Mouse (Mus musculus) liver, postnatal 0 days (tissue): ENCODE results near the gene Per1.

Experiments used
- CTCF ChIP-seq: sonication (generic); IDR thresholded peaks from 2 replicates; pipeline ENCODE4 v1.5.1; 2016; ENCODE audit warnings: antibody characterized with exemption, low read depth
- EP300 ChIP-seq: IDR thresholded peaks from 2 replicates; pipeline ENCODE4 v1.6.1; 2016; ENCODE audit warnings: antibody characterized with exemption, low read depth, mild to moderate bottlenecking

GRCm38 (mm10) chr11:69076572-69076971 lies 18.4 kb upstream of the Per1 start:
- TF ChIP-seq CTCF, result no peak
- no peak for TF ChIP-seq EP300
